Mouse (Mus musculus): ENCODE data around the gene Acap2. TPM values are rescaled to one million over a fixed set of nuclear protein-coding genes. Genes with fewer than 3 reads are reported as not detected.
A peak's percentile ranks its signal among the peaks of the same experiment; 100 is the strongest.

Acap2 gene
- total and polyA plus RNA-seq, 2 experiments from 2014 or later = 7.0 to 13.2 TPM

DNA sequence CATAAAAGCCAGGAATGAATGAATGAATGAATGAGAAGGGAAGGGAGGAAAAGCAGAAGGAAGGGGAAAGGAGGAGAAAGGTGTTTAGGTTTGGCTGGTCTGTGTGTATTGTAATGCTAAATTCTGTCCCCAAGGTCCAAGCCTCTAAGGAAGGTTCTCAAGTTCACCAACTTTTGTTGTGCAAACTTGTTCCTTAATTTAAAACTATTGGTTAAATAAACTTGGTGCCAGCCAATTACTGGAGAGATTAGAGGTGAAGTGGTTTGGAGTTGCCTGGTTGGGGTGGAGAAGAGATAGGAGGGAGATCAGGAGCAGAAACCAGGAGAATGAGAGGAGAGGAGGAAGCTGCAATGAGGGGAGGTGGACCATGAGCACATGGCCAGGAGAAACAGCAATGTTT lies 31.4 kb downstream of the Acap2 start:
- TF ChIP-seq CTCF (IDR thresholded peaks at IDR 0.05; ENCODE audit: low read depth) (no peak), EP300 (IDR thresholded peaks at IDR 0.05; ENCODE audit: low read depth) (no peak)
- no peak for ATAC-seq (ENCODE audit: insufficient read depth, low read depth)

DNA sequence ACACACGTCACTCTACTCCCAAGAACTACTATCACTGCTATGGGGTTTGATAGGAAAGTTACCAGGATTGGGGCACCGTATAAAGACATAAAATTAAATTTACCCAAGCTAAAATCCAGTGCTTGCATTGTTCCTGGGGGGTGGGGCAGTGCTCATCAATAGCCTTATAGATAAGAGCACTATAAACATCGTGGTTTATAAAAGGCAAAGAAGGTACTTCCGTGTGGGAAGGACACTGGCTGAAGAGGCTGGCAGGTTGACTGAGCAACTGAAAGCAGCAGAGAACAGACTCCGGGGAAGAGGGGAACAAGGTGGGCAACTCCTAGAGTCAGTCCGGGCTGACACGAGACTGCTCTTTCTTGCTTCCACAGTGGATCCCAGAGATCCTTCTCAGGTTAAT lies 33.1 kb downstream of the Acap2 start:
- H3K9ac ChIP-seq (replicated peaks; ENCODE audit: low read depth, low read length) = no peak overlapping the region

More for the DNA sequence above, 31.4 kb downstream of the Acap2 start:
- H3K9me3 ChIP-seq (replicated peaks; ENCODE audit: control insufficient read depth, low read length) = no peaks in the 10 kb centered on the region
- no peak overlapping the region for H3K4me2 ChIP-seq (ENCODE audit: low read depth, low read length)
- no peak overlapping the region for H3K27ac ChIP-seq (ENCODE audit: low read depth)
- no peaks in the 10 kb centered on the region for H3K27me3 ChIP-seq (ENCODE audit: control insufficient read depth, insufficient read depth, low read length)
- H3K4me3 ChIP-seq (ENCODE audit: low read depth, low read length) = no peak overlapping the region
- no peak overlapping the region for H3K9ac ChIP-seq (replicated peaks; ENCODE audit: low read depth, low read length)
- DNase-seq (ENCODE audit: low spot score) = no peak
- H3K36me3 ChIP-seq (replicated peaks; ENCODE audit: control insufficient read depth, insufficient read depth, low read length) = no peaks in the 10 kb centered on the region
- H3K4me1 ChIP-seq (ENCODE audit: control insufficient read depth, insufficient read depth) = peaks cover 12% of the 10 kb centered on the region

DNA sequence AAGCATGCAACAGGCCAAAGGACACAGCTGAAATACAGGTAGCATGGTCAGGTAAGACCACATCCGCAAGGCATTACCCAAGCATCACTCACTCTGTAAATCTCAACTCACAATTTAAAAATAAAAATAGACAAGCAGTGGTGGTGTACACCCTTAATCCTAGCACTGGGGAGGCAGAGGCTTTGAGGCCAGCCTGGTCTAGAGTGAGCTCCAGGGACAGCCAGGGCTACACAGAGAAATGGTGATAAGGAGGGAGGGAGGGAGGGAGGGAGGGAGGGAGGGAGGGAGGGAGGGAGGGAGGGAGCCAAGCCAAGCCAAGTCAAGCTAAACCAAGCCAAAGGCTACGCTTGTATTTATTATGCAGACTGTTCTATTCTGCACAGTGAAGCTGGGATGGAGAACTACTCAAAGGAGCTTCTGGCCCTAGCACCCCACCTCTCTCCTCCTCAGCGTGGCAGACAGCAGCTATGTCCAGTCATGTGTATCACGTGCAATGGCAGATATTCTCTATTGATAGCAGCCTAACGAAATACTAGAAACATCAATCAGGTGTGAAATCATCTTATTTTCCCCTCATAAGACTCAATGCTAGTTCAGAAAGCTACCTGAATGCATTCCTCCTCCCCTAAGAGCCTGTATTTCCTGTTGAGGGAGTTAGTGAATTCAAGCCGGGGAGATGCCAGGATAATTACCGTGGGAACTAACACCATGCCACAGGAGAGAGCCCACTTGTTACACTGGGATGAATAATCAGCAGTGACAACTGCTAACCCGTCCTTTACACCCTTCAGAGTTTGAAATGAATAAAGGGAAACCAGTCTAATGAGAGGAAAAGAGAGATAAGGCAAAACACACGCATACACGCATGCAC lies 33.8 kb downstream of the Acap2 start:
- ATAC-seq (ENCODE audit: insufficient read depth, low read depth) (no peak), DNase-seq (ENCODE audit: low spot score) (no peak)
- Histone ChIP-seq H3K36me3 (replicated peaks; ENCODE audit: control insufficient read depth, insufficient read depth, low read length) (no peaks in the 10 kb centered on the region), H3K4me3 (ENCODE audit: low read depth, low read length) (no peak overlapping the region), H3K27ac (ENCODE audit: low read depth) (no peak overlapping the region), H3K27me3 (ENCODE audit: control insufficient read depth, insufficient read depth, low read length) (no peaks in the 10 kb centered on the region), H3K4me2 (ENCODE audit: low read depth, low read length) (no peak overlapping the region), H3K9me3 (replicated peaks; ENCODE audit: control insufficient read depth, low read length) (no peaks in the 10 kb centered on the region), H3K4me1 (ENCODE audit: control insufficient read depth, insufficient read depth) (peaks cover 12% of the 10 kb centered on the region), H3K9ac (replicated peaks; ENCODE audit: low read depth, low read length) (no peak overlapping the region)
- WGBS = 60% methylated on average over 10 of the region's 10 CpGs
- no peak for TF ChIP-seq EP300 (IDR thresholded peaks at IDR 0.05; ENCODE audit: low read depth)
- no peak for TF ChIP-seq CTCF (IDR thresholded peaks at IDR 0.05; ENCODE audit: low read depth)

More for the DNA sequence above, 33.1 kb downstream of the Acap2 start:
- no peak for ATAC-seq (ENCODE audit: insufficient read depth, low read depth)
- H3K4me2 ChIP-seq (ENCODE audit: low read depth, low read length) = no peak overlapping the region
- 48% methylated on average over 7 of the region's 7 CpGs for WGBS
- no peaks in the 10 kb centered on the region for H3K36me3 ChIP-seq (replicated peaks; ENCODE audit: control insufficient read depth, insufficient read depth, low read length)
- no peaks in the 10 kb centered on the region for H3K9me3 ChIP-seq (replicated peaks; ENCODE audit: control insufficient read depth, low read length)
- no peak overlapping the region for H3K4me3 ChIP-seq (ENCODE audit: low read depth, low read length)
- H3K27me3 ChIP-seq (ENCODE audit: control insufficient read depth, insufficient read depth, low read length) = no peaks in the 10 kb centered on the region
- H3K4me1 ChIP-seq (ENCODE audit: control insufficient read depth, insufficient read depth) = peaks cover 12% of the 10 kb centered on the region
- no peak for TF ChIP-seq CTCF (IDR thresholded peaks at IDR 0.05; ENCODE audit: low read depth)
- no peak for TF ChIP-seq EP300 (IDR thresholded peaks at IDR 0.05; ENCODE audit: low read depth)
- no peak overlapping the region for H3K27ac ChIP-seq (ENCODE audit: low read depth)
- no peak for DNase-seq (ENCODE audit: low spot score)

DNA sequence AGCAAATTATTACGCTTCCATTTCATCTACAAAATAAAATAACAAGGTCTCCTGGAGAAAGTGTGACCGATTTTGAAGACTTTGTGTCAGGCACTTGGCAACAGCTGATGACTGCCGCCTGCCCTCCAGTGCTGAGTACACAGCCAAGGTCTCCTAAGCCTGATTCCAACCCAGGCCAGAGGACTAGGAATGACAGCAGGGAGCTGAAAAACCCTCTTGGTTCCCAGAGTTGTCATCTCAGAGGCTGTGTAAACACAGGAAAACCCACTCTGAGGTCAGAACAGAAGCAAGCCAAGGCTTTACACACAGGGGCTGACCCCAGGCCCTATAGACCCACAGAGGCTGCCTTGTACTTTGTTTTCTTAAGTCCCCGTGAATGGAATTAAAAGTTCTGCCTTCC lies 35.1 kb downstream of the Acap2 start:
- no peaks in the 10 kb centered on the region for H3K9me3 ChIP-seq (replicated peaks; ENCODE audit: control insufficient read depth, low read length)
- peaks cover 12% of the 10 kb centered on the region for H3K4me1 ChIP-seq (ENCODE audit: control insufficient read depth, insufficient read depth)
- WGBS = 66% methylated on average over 4 of the region's 4 CpGs
- ATAC-seq (ENCODE audit: insufficient read depth, low read depth) (no peak), DNase-seq (ENCODE audit: low spot score) (no peak)
- H3K9ac ChIP-seq (replicated peaks; ENCODE audit: low read depth, low read length) = no peak overlapping the region
- H3K4me2 ChIP-seq (ENCODE audit: low read depth, low read length) = no peak overlapping the region
- no peaks in the 10 kb centered on the region for H3K27me3 ChIP-seq (ENCODE audit: control insufficient read depth, insufficient read depth, low read length)
- TF ChIP-seq CTCF (IDR thresholded peaks at IDR 0.05; ENCODE audit: low read depth) = no peak
- TF ChIP-seq EP300 (IDR thresholded peaks at IDR 0.05; ENCODE audit: low read depth) = no peak
- H3K36me3 ChIP-seq (replicated peaks; ENCODE audit: control insufficient read depth, insufficient read depth, low read length) = no peaks in the 10 kb centered on the region
- no peak overlapping the region for H3K4me3 ChIP-seq (ENCODE audit: low read depth, low read length)
- peak overlapping the region; percentile 13; the same call in 1 of the 2 replicates for H3K27ac ChIP-seq (ENCODE audit: low read depth)

DNA sequence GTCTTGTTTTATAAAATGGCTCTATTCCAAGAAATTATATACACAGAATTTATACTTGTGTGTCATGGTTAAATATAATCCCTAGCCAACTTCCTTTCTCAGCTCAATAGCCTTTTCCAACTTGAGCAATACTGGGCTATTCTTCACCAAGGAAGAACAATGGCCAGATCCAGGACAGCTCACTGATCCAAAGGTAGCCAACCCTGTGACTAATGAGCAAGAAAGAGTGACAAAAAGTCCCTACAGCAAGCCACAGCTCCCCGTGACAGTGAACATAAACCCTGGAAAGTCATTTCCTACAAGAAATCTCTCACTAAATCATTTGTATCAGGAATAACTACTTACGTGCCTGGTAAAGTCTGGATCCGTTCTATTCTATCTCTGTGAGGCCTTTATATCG lies 35.6 kb downstream of the Acap2 start:
- Histone ChIP-seq H3K9me3 (replicated peaks; ENCODE audit: control insufficient read depth, low read length) (no peaks in the 10 kb centered on the region), H3K27ac (ENCODE audit: low read depth) (no peak overlapping the region), H3K27me3 (ENCODE audit: control insufficient read depth, insufficient read depth, low read length) (no peaks in the 10 kb centered on the region), H3K4me2 (ENCODE audit: low read depth, low read length) (no peak overlapping the region), H3K4me3 (ENCODE audit: low read depth, low read length) (no peak overlapping the region), H3K4me1 (ENCODE audit: control insufficient read depth, insufficient read depth) (peaks cover 12% of the 10 kb centered on the region), H3K36me3 (replicated peaks; ENCODE audit: control insufficient read depth, insufficient read depth, low read length) (no peaks in the 10 kb centered on the region), H3K9ac (replicated peaks; ENCODE audit: low read depth, low read length) (no peak overlapping the region)
- no peak for TF ChIP-seq EP300 (IDR thresholded peaks at IDR 0.05; ENCODE audit: low read depth)
- TF ChIP-seq CTCF (IDR thresholded peaks at IDR 0.05; ENCODE audit: low read depth) = no peak
- 79% methylated on average over 4 of the region's 4 CpGs for WGBS
- DNase-seq (ENCODE audit: low spot score) (no peak), ATAC-seq (ENCODE audit: insufficient read depth, low read depth) (no peak)

All from heart, postnatal 0 days (tissue).